Mouse (Mus musculus) lung, embryonic 14.5 days (tissue): ENCODE results near the gene Glt6d1. TPM values are rescaled to one million over a fixed set of nuclear protein-coding genes. Genes with fewer than 3 reads are reported as not detected.

Experiments used
- ATAC-seq: fragments of 200-750 bp; cut with Nextera tagmentation; 2 replicates; pipeline ENCODE4 v1.8.0; 2017; ENCODE audit warnings: mild to moderate bottlenecking, moderate TSS enrichment, moderate library complexity; ENCODE audit not compliant: insufficient read depth
- DNase-seq: peaks from one replicate; pipeline ENCODE4 v3.0.0-alpha.2; 2015
- H3K27ac ChIP-seq: fragments of 300-500 bp; sonication (generic); 2 replicates; pipeline ENCODE4 v1.5.1; 2014; ENCODE audit warnings: low read depth, mild to moderate bottlenecking, moderate library complexity
- H3K27me3 ChIP-seq: fragments of 300-500 bp; sonication (generic); 2 replicates; pipeline ENCODE4 v1.6.1; 2014; ENCODE audit warnings: low read length, control low read depth; ENCODE audit not compliant: insufficient read depth
- H3K36me3 ChIP-seq: fragments of 300-500 bp; sonication (generic); 2 replicates; pipeline ENCODE4 v1.6.1; 2014; ENCODE audit warnings: control low read depth; ENCODE audit not compliant: insufficient read depth
- H3K4me1 ChIP-seq: fragments of 300-500 bp; sonication (generic); 2 replicates; pipeline ENCODE4 v1.6.1; 2014; ENCODE audit warnings: antibody characterized with exemption, control low read depth; ENCODE audit not compliant: insufficient read depth
- H3K4me2 ChIP-seq: fragments of 300-500 bp; sonication (generic); 2 replicates; pipeline ENCODE4 v1.6.1; 2014; ENCODE audit warnings: mild to moderate bottlenecking
- H3K4me3 ChIP-seq: fragments of 300-500 bp; sonication (generic); 2 replicates; pipeline ENCODE4 v1.5.1; 2014; ENCODE audit warnings: low read depth, low read length
- H3K9ac ChIP-seq: fragments of 300-500 bp; sonication (generic); 2 replicates; pipeline ENCODE4 v1.6.1; 2014
- H3K9me3 ChIP-seq: fragments of 300-500 bp; sonication (generic); 2 replicates; pipeline ENCODE4 v1.6.1; 2016; ENCODE audit warnings: low read depth, low read length, control low read depth
- CTCF ChIP-seq: IDR thresholded peaks from 2 replicates; pipeline ENCODE4 v1.5.1; 2016; ENCODE audit warnings: antibody characterized with exemption, low read depth
- WGBS: fragments of 180-500 bp; shearing (Covaris S2); extraction: QIAGEN DNeasy Blood & Tissue Kit; methylation state at CpG from one replicate; pipeline ENCODE4 v1.1.7; 2014; 5-methylcytosine and 5-hydroxymethylcytosine counted together
- polyA plus RNA-seq: library from polyadenylated mRNA; unstranded; fragments of >200 nt; fragmentation: Nextera tagmentation; extraction: Ambion mirVana; gene quantifications from 2 replicates; pipeline ENCODE4 v1.2.1, GENCODE M21; 2014

The Glt6d1 gene
- polyA plus RNA-seq, 1 experiment from 2014 or later: not detected

GRCm38 (mm10) chr2:25853998-25854397, 38.4 kb upstream of the Glt6d1 start:
- TF ChIP-seq CTCF: no peak
- DNase-seq (no peak), ATAC-seq (no peak)
- Histone ChIP-seq H3K4me3 (no peak overlapping the region), H3K9ac (no peak overlapping the region), H3K4me2 (no peak overlapping the region), H3K4me1 (no peaks in the 10 kb centered on the region), H3K9me3 (no peaks in the 10 kb centered on the region), H3K36me3 (no peaks in the 10 kb centered on the region), H3K27ac (no peak overlapping the region), H3K27me3 (no peaks in the 10 kb centered on the region)
- WGBS: 60% methylated on average over 5 of the region's 5 CpGs

- WGBS: 24% methylated on average over 3 of the region's 3 CpGs
- no peaks in the 10 kb centered on the region for H3K4me1 ChIP-seq
- ATAC-seq: no peak
- DNase-seq: peak; percentile 13
- H3K27me3 ChIP-seq: no peaks in the 10 kb centered on the region
- H3K4me3 ChIP-seq: no peak overlapping the region
- H3K9ac ChIP-seq: no peak overlapping the region
- no peak for TF ChIP-seq CTCF
- H3K27ac ChIP-seq: no peak overlapping the region
- H3K9me3 ChIP-seq: no peaks in the 10 kb centered on the region
- no peak overlapping the region for H3K4me2 ChIP-seq
- no peaks in the 10 kb centered on the region for H3K36me3 ChIP-seq
Observed at GRCm38 (mm10) chr2:25852626-25853025, 37.0 kb upstream of the Glt6d1 start.

- Histone ChIP-seq H3K27ac (no peak overlapping the region), H3K36me3 (no peaks in the 10 kb centered on the region), H3K4me2 (no peak overlapping the region), H3K4me3 (no peak overlapping the region), H3K9me3 (no peaks in the 10 kb centered on the region), H3K4me1 (no peaks in the 10 kb centered on the region), H3K27me3 (no peaks in the 10 kb centered on the region), H3K9ac (no peak overlapping the region)
- DNase-seq (peak; percentile 49), ATAC-seq (no peak)
- TF ChIP-seq CTCF: peak; percentile 77
- WGBS: 22% methylated on average over 4 of the region's 4 CpGs
Observed at GRCm38 (mm10) chr2:25850330-25850729, 34.7 kb upstream of the Glt6d1 start.

GRCm38 (mm10) chr2:25847226-25847625, 31.6 kb upstream of the Glt6d1 start, which contains the start of gene Sohlh1:
TSS of gene Sohlh1 (minus strand) at chr2:25847248.
- H3K27me3 ChIP-seq: no peaks in the 10 kb centered on the region
- H3K27ac ChIP-seq: no peak within 1 kb of the TSS
- DNase-seq (no peak), ATAC-seq (no peak)
- no peaks in the 10 kb centered on the region for H3K9me3 ChIP-seq
- 79% methylated on average over 16 of the region's 16 CpGs for WGBS
- no peaks in the 10 kb centered on the region for H3K36me3 ChIP-seq
- no peak within 1 kb of the TSS for H3K9ac ChIP-seq
- no peak for TF ChIP-seq CTCF
- no peaks in the 10 kb centered on the region for H3K4me1 ChIP-seq
- H3K4me2 ChIP-seq: no peak within 1 kb of the TSS
- H3K4me3 ChIP-seq: no peak within 1 kb of the TSS

- no peak for TF ChIP-seq CTCF
- no peak overlapping the region for H3K4me3 ChIP-seq
- H3K27me3 ChIP-seq: no peaks in the 10 kb centered on the region
- no peak overlapping the region for H3K27ac ChIP-seq
- WGBS: 85% methylated on average over 8 of the region's 8 CpGs
- ATAC-seq (no peak), DNase-seq (no peak)
- no peak overlapping the region for H3K9ac ChIP-seq
- no peaks in the 10 kb centered on the region for H3K9me3 ChIP-seq
- H3K4me1 ChIP-seq: no peaks in the 10 kb centered on the region
- H3K4me2 ChIP-seq: no peak overlapping the region
- H3K36me3 ChIP-seq: no peaks in the 10 kb centered on the region
Observed at GRCm38 (mm10) chr2:25846516-25846915, 30.9 kb upstream of the Glt6d1 start.

GRCm38 (mm10) chr2:25844097-25844496, 28.4 kb upstream of the Glt6d1 start:
- Histone ChIP-seq H3K27ac (no peak overlapping the region), H3K27me3 (no peaks in the 10 kb centered on the region), H3K9me3 (no peaks in the 10 kb centered on the region), H3K9ac (no peak overlapping the region), H3K4me2 (no peak overlapping the region), H3K4me3 (no peak overlapping the region), H3K4me1 (no peaks in the 10 kb centered on the region), H3K36me3 (no peaks in the 10 kb centered on the region)
- no peak for DNase-seq
- TF ChIP-seq CTCF: no peak
- ATAC-seq: no peak
- 74% methylated on average over 3 of the region's 3 CpGs for WGBS

GRCm38 (mm10) chr2:25842758-25843157, 27.1 kb upstream of the Glt6d1 start:
- no peak overlapping the region for H3K9ac ChIP-seq
- no peaks in the 10 kb centered on the region for H3K36me3 ChIP-seq
- 68% methylated on average over 1 of the region's 1 CpGs for WGBS
- H3K27me3 ChIP-seq: no peaks in the 10 kb centered on the region
- no peak for ATAC-seq
- DNase-seq: no peak
- H3K4me3 ChIP-seq: no peak overlapping the region
- no peaks in the 10 kb centered on the region for H3K4me1 ChIP-seq
- H3K4me2 ChIP-seq: no peak overlapping the region
- no peaks in the 10 kb centered on the region for H3K9me3 ChIP-seq
- no peak overlapping the region for H3K27ac ChIP-seq
- TF ChIP-seq CTCF: no peak

- Histone ChIP-seq H3K4me3 (no peak overlapping the region), H3K27me3 (no peaks in the 10 kb centered on the region), H3K36me3 (no peaks in the 10 kb centered on the region), H3K4me1 (no peaks in the 10 kb centered on the region), H3K9ac (no peak overlapping the region), H3K27ac (no peak overlapping the region), H3K4me2 (no peak overlapping the region), H3K9me3 (no peaks in the 10 kb centered on the region)
- ATAC-seq (no peak), DNase-seq (no peak)
- 55% methylated on average over 4 of the region's 4 CpGs for WGBS
- no peak for TF ChIP-seq CTCF
Observed at GRCm38 (mm10) chr2:25842161-25842560, 26.5 kb upstream of the Glt6d1 start.
